Mouse (Mus musculus) liver, embryonic 11.5 days (tissue): ENCODE measurements around the gene Kif1c. TPM values are rescaled to one million over a fixed set of nuclear protein-coding genes. Genes with fewer than 3 reads are reported as not detected.

Source experiments
- ATAC-seq: fragments of 200-750 bp; cut with Nextera tagmentation; replicated peaks from 2 replicates; pipeline ENCODE4 v1.8.0; 2017; ENCODE audit warnings: moderate number of reproducible peaks, mild to moderate bottlenecking, moderate TSS enrichment, moderate library complexity; ENCODE audit not compliant: low FRiP score
- DNase-seq: peaks from one replicate; pipeline ENCODE4 v3.0.0-alpha.2; 2017; ENCODE audit warnings: low spot score
- H3K27ac ChIP-seq: fragments of 300-500 bp; sonication (generic); 2 replicates; pipeline ENCODE4 v1.5.1; 2014; ENCODE audit warnings: mild to moderate bottlenecking, low read depth, low read length, control low read depth
- H3K27me3 ChIP-seq: fragments of 300-500 bp; sonication (generic); replicated peaks from 2 replicates; pipeline ENCODE4 v1.6.1; 2014; ENCODE audit warnings: low read length, mixed read lengths; ENCODE audit not compliant: control insufficient read depth, insufficient read depth
- H3K36me3 ChIP-seq: fragments of 300-500 bp; sonication (generic); 2 replicates; pipeline ENCODE4 v1.6.1; 2014; ENCODE audit warnings: mild to moderate bottlenecking, low read length, moderate library complexity, mixed read lengths; ENCODE audit not compliant: control insufficient read depth, insufficient read depth
- H3K4me1 ChIP-seq: fragments of 300-500 bp; sonication (generic); replicated peaks from 2 replicates; pipeline ENCODE4 v1.6.1; 2014; ENCODE audit warnings: low read length, mixed read lengths; ENCODE audit not compliant: control insufficient read depth, insufficient read depth
- H3K4me2 ChIP-seq: fragments of 300-500 bp; sonication (generic); 2 replicates; pipeline ENCODE4 v1.6.1; 2014; ENCODE audit warnings: mild to moderate bottlenecking, control low read depth, moderate library complexity
- H3K4me3 ChIP-seq: fragments of 300-500 bp; sonication (generic); 2 replicates; pipeline ENCODE4 v1.5.1; 2014; ENCODE audit warnings: low read depth, low read length, control low read depth
- H3K9ac ChIP-seq: fragments of 300-500 bp; sonication (generic); 2 replicates; pipeline ENCODE4 v1.6.1; 2014; ENCODE audit warnings: low read depth, low read length, control low read depth
- H3K9me3 ChIP-seq: fragments of 300-500 bp; sonication (generic); 2 replicates; pipeline ENCODE4 v1.6.1; 2016; ENCODE audit warnings: low read length, inconsistent platforms, mixed read lengths; ENCODE audit not compliant: control insufficient read depth
- WGBS: fragments of 180-500 bp; shearing (Covaris S2); extraction: QIAGEN DNeasy Blood & Tissue Kit; methylation state at CpG from one replicate; pipeline ENCODE4 v1.1.7; 2014; 5-methylcytosine and 5-hydroxymethylcytosine counted together
- polyA plus RNA-seq: library from polyadenylated mRNA; unstranded; fragments of >200 nt; fragmentation: Nextera tagmentation; extraction: Ambion mirVana; gene quantifications from 2 replicates; pipeline ENCODE4 v1.2.1, GENCODE M21; 2014

Kif1c gene
- polyA plus RNA-seq, 1 experiment from 2014 or later: 3.8 TPM

DNA sequence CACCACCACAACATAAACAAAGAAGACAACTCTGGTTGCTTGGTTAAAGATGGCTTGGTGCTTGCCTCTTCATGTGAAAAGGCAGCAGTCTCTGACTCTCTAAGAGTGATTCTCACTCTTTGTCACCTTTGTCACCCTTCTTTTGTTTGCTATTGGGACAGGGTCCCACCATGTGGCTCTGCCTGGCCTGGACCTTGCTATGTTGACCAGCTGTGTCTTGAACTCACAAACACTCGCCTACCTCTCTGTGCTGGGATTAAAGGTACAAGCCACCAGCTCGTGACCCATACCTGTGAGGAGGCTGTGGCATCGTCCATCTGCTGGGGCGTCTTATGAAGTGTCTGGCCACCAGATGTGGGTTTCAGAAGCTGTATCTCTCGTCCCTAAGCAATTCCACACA, 32.9 kb downstream of the Kif1c start:
- Histone ChIP-seq H3K36me3 (peaks cover 2% of the 10 kb centered on the region; the same call in 1 of the 2 replicates), H3K4me3 (no peak overlapping the region), H3K9ac (no peak overlapping the region), H3K9me3 (no peaks in the 10 kb centered on the region), H3K27ac (no peak overlapping the region), H3K27me3 (no peaks in the 10 kb centered on the region; the same call in 1 of the 2 replicates), H3K4me2 (no peak overlapping the region), H3K4me1 (no peaks in the 10 kb centered on the region)
- DNase-seq (no peak), ATAC-seq (no peak)
- 63% methylated on average over 5 of the region's 5 CpGs for WGBS

DNA sequence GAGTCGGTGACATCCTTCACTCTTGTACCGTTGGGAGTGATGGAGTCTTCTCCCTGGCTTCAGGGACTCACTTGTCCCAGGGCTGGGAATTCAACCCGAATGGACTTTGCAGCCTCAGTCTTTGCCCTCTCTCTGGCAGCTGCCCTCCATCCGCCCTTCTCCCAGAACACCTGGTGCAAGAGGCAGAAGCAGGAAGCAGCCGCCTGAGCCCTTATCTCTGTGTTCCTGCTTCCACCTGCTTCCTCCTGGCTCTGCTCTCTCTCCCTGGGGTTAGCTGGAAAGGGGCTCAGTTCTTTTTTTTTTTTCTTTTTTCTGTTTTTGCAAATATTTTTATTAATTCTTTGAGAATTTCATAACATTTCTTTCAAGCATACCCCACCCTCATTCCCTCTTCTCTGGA, 37.4 kb downstream of the Kif1c start:
- no peak for DNase-seq
- no peak overlapping the region for H3K9ac ChIP-seq
- no peaks in the 10 kb centered on the region for H3K36me3 ChIP-seq
- H3K4me1 ChIP-seq: no peaks in the 10 kb centered on the region
- no peaks in the 10 kb centered on the region for H3K9me3 ChIP-seq
- no peak for ATAC-seq
- no peak overlapping the region for H3K4me2 ChIP-seq
- WGBS: 25% methylated on average over 5 of the region's 5 CpGs
- no peak overlapping the region for H3K27ac ChIP-seq
- peaks cover 6% of the 10 kb centered on the region for H3K27me3 ChIP-seq
- no peak overlapping the region for H3K4me3 ChIP-seq

DNA sequence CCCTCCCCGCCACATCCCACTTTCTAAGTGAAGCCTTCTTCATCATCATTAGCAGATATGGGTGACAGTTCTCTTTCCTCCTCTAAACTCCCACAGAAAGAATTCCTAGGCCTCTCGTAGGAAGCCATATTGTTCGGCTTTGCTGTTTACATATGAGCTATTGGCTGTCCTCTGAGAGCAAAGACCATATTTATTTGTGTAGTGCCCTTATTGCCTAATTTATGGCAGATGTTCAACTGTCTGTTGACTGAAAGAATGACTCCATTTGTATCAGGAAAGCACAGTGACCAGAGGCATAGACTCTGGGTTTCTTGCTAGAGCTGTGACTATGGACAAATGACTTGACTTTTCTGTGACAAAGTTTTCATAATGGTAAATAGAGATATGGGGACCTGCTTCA, 41.3 kb downstream of the Kif1c start:
- Histone ChIP-seq H3K4me3 (no peak overlapping the region), H3K36me3 (no peaks in the 10 kb centered on the region), H3K4me2 (no peak overlapping the region), H3K27ac (no peak overlapping the region), H3K9me3 (no peaks in the 10 kb centered on the region), H3K9ac (no peak overlapping the region), H3K4me1 (no peaks in the 10 kb centered on the region), H3K27me3 (peaks cover 6% of the 10 kb centered on the region)
- DNase-seq (no peak), ATAC-seq (no peak)
- WGBS: 75% methylated on average over 3 of the region's 3 CpGs

DNA sequence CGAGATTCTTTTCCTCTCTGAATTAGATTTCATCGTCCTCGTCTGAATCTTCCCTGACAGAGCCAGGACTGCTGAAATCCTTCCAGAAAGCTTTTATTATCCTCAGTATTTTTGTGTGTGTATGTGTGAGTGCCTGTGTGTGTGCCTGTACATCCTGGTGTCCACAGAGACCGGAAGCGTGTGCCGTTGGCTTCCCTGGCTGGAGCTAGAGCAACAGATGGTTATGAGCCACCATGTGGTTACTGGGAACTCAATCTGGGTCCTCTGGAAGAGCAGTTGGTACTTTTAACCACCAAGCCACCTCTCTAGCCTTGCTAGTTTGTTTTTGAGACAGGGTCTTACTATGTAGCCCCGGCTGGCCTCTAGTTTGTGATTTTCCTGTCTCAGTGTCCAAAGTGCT, 41.8 kb downstream of the Kif1c start:
- Histone ChIP-seq H3K4me2 (no peak overlapping the region), H3K4me1 (no peaks in the 10 kb centered on the region), H3K27me3 (peaks cover 6% of the 10 kb centered on the region; the same call in 1 of the 2 replicates), H3K4me3 (no peak overlapping the region), H3K9ac (no peak overlapping the region), H3K36me3 (no peaks in the 10 kb centered on the region), H3K27ac (no peak overlapping the region), H3K9me3 (no peaks in the 10 kb centered on the region)
- DNase-seq (no peak), ATAC-seq (no peak)
- 85% methylated on average over 7 of the region's 7 CpGs for WGBS

DNA sequence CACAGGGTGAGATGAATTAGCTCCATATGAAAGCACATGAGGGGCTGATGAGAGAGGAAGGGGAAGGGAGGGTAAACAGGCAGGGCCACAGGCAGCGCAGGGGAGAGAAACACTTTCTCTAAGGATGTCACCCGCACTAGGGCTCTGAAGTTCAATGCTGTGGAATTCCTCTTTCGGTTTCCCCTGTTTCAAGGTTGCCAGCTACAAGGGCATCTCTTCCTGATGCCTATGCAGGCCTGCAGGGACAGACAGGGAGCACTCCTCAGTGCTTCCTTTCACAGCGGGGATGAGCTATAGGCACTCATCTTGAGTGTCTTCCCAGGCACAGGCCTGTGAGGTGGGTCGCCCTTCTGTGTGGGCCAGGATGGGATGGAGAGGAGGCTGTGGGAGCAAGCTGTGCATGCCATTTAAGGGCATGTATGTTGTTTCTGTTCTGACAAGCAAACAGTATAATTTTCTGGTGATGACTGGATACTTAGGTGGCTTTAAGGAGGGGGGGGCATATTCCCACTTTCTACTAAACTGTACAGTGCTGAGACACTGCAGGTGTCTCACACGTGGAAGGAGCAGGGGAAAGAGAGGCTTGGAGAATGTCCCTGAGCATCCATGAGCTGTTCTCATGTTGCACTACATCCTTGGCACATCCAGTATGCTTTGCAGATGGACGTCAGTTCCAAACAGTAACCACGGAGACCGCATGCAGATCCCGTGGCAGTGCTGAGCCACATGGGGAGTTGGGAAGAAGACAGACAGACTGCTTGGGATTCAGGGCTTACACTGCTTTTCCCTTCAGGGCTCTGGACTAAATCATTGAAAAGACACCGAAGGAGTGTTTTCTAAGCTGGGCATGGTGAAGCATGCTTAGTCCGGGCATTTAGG, 42.5 kb downstream of the Kif1c start:
- WGBS: 79% methylated on average over 12 of the region's 12 CpGs
- DNase-seq (no peak), ATAC-seq (no peak)
- Histone ChIP-seq H3K27me3 (peaks cover 6% of the 10 kb centered on the region; the same call in 1 of the 2 replicates), H3K27ac (no peak overlapping the region), H3K4me1 (no peaks in the 10 kb centered on the region), H3K4me2 (no peak overlapping the region), H3K9ac (no peak overlapping the region; the same call in 1 of the 2 replicates), H3K9me3 (no peaks in the 10 kb centered on the region), H3K36me3 (no peaks in the 10 kb centered on the region), H3K4me3 (no peak overlapping the region)

DNA sequence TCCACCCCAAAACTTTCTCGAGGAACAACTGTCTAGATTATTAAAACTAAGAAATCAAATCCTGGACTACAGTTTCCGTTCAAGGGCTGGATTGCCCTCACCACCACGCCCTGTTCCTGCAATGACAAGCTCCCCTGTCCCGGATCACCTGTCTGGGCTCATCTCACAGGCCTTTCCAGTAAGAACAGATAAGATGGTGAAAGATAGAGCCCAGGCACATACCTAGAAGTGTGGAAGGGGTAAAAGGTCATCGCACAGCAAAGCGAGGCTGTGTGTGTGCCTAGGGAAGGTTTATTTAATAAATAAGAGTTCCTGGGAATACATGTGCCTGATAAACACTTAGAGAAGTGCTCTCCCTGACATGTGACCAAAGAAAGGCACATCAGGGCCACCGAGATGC, 45.3 kb downstream of the Kif1c start:
- Histone ChIP-seq H3K27me3 (no peaks in the 10 kb centered on the region), H3K4me3 (no peak overlapping the region), H3K4me2 (no peak overlapping the region), H3K4me1 (no peaks in the 10 kb centered on the region), H3K36me3 (no peaks in the 10 kb centered on the region), H3K27ac (no peak overlapping the region), H3K9ac (no peak overlapping the region), H3K9me3 (peaks cover 2% of the 10 kb centered on the region; the same call in 1 of the 2 replicates)
- no peak for ATAC-seq
- no peak for DNase-seq
- 73% methylated on average over 7 of the region's 7 CpGs for WGBS

DNA sequence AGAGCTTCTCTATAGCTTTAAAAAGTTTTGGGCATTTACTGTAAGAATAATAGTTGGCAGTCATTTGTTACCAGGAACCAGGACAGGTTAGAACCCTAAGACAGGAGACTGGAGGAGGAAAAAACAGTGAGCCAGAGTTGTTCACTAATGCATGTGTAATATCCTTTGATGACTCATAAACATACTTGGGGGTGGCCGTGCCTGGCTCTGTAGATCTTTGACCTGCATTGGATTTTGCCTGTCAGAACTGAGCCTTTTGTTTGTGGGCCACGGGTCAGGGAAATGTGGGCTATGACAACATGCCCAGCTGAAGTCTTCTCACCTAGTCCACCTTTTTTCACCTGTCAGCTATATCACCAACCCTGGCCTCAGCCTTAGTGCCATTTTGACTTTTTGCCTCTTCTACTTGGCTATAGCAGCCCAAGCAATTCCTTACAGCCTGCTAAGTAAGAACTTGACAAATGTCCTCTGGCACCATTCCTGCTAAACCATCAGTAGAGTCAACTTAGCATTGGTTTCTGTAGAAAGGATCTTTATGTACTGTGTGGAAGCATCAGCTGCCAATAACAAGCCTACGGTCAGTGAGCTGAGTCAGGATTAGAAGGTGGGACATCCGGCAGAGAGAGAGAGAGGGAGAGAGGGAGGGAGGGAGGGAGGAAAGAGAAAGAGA, 47.7 kb downstream of the Kif1c start:
- Histone ChIP-seq H3K4me3 (no peak overlapping the region), H3K27ac (no peak overlapping the region), H3K9ac (no peak overlapping the region), H3K36me3 (no peaks in the 10 kb centered on the region), H3K27me3 (no peaks in the 10 kb centered on the region), H3K4me2 (no peak overlapping the region), H3K4me1 (peaks cover 4% of the 10 kb centered on the region; the same call in 1 of the 2 replicates), H3K9me3 (peaks cover 2% of the 10 kb centered on the region; the same call in 1 of the 2 replicates)
- no peak for ATAC-seq
- 76% methylated on average over 4 of the region's 4 CpGs for WGBS
- DNase-seq: no peak

DNA sequence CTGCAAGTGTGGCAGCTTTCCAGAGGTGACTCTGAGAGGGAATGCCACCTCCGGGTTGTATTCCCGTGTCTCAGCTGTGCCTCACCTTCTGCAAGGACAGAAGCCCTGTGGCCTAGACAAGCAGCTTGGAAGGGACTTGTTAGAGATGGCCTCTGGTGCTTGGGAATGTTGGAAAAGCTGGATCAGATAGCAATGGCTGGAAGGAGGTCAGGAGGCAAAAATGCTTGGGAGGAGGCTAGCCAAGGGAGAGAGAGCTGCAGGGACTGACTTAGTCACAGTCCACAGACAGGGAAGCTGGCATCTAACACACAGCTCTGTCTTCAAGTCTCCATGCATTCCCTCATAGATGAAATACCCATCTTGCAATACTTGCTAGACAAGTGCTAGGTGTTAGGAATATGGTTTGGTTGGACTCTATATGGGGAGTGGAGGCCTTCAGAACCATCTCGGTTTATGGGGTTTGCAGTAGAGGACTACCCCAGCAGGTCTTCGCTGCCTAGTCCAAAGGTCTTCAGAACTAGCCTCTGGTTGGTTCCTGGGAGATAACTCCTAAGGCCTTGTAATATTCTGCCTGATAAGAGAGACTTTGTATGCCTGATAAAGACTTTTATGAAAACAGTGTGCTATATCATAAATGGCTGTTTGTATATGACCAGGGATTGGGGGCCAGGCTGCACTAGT, 52.1 kb downstream of the Kif1c start:
- WGBS: 71% methylated on average over 4 of the region's 4 CpGs
- H3K4me2 ChIP-seq: no peak overlapping the region
- H3K9me3 ChIP-seq: peaks cover 2% of the 10 kb centered on the region; the same call in 1 of the 2 replicates
- no peak overlapping the region for H3K27ac ChIP-seq
- H3K27me3 ChIP-seq: no peaks in the 10 kb centered on the region
- H3K4me3 ChIP-seq: no peak overlapping the region
- DNase-seq: no peak
- H3K36me3 ChIP-seq: no peaks in the 10 kb centered on the region
- H3K4me1 ChIP-seq: peaks cover 4% of the 10 kb centered on the region; the same call in 1 of the 2 replicates
- no peak for ATAC-seq
- no peak overlapping the region for H3K9ac ChIP-seq
